Mouse (Mus musculus) brain, embryonic 18.5 days (tissue): Measurements from ENCODE around the gene Patj.
"Not testable (repeated sequence)": the region's sequence is repeated elsewhere in the genome, so short reads cannot be mapped to it uniquely, and the experiment has no call there.

Source experiments
- DNase-seq: peaks from one replicate; pipeline ENCODE4 v3.0.0-alpha.2; 2012; ENCODE audit warnings: low read depth, low spot score

The Patj gene

DNA sequence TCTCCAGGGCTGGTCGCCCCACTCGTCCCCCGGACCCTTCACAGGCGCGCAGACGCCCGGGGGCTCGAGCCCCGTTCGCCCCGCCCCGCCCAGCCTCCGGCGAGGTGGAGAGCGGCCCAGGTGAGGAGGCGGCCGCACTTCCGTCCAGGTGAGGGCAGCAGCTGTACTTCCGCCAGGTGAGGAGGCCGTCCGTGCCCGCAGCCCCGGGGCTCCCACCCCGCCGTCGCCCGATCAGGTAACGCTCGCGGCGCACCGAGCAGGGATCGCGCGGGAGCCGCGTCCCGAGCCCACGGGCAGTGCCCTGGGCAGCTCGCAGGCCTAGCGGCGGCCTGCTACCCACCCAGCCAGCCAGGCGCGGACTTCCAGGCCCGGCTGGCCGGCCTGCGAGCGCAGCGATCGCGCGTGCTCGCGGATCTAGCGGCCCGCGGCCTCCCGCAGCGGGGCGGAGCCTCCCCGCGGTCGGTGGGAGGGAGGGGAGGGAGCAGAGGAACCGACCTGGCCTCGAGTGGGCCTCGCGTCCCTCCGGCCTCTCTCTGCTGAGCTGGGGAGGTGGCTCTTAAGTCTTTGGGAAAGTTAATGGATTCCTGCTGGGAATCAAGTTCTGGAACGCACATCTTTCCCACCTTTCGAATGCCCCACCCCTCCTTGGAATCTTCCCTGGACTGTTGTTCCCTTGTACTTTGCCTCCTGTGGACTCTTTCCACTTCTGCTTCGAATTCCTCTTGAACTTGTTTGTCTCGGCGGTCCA is at the start of gene Patj:
Gene Patj (plus strand): TSS at position 96 of the 748 bp plus-strand sequence.
- no peak for DNase-seq

DNA sequence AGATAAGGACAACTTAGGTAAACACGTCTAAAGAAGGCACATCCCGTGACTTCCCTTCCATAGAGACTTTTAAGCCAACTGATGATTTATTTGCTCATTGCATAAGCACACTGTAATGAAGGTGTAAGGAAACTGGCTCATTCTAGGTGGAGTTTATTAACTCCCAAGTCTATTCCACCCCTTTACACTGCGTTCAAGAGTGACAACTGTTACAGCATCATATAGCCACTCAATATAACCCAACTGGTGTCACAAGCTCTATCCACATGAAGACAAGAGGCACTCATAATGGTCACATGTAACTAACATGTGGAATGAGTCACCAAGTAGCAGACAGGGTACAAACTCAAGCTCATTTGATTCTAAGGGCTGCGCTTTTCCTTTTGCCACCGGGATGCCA is 47.0 kb upstream of the Patj start:
- no peak for DNase-seq

DNA sequence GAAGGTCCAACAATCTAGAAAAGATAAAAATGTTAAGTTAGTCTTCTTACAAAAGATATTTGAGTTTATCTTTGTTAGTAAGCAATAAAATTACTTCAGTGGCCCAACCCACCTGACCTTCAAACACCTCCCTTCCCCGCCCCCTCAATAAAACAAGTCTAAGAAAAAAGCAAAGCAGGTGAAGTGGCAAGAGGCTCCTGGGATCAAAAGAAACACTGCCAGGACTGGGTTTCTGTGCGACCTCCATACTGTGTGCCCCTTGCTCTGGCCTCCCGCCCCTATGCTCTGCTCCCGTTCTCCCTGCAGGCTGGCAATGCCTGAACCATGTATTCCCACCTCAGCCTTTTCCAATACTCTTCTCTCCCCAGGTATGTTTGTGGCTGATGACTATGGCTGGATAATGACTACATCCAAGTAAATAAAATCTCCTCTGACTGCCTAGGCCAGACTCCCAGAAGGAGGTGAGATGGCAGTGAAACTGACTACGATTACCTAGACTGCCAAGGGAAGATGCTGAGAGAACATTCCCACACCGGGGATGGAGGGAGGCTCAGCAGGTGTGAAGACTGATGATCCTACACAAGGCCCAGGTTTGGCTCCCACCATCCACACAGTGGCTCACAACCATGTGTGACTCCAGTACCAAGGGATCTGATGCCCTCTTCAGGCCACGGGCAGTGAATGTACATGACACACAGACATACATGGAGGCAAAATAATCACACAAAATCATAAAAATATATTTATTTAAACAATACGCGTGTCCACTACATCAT is 37.4 kb upstream of the Patj start:
- no peak for DNase-seq

DNA sequence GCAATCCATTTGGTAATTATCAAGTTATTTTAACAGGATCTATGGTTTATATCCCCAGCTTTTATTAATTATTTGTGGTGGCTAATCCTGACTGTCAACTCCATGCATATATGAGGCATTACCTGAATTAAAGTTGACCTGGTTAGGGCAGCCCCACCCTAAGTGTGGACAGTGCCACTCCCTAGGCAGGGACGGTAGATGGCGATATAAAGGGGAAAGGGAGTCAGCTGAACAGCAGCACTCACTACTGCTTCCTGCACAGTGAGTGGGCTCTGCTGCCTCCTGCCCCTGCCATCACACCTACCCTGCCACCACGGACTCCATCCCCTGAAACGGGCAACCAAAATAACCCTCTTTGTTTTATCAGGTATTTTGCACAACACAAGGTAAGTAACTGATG is 20.2 kb upstream of the Patj start:
- no peak for DNase-seq

DNA sequence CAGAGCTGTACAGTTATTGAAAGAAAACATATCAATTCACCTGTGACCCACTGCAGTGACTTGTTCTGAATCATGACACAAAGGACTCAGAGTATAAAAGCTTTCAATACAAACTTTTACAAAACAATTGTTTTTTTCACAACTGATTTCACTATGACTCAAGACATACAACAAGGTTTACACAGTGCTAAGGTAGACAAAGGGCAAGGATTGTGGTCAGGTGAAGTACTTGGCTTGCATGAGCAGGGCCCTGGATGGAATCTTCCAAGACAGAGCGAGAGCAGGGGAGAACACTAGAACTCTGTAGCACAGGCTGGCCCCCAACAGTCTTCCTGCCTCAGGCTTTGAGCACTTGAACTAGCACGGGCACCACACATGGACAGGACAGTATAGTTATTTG is 18.6 kb upstream of the Patj start:
- DNase-seq, result no peak

DNA sequence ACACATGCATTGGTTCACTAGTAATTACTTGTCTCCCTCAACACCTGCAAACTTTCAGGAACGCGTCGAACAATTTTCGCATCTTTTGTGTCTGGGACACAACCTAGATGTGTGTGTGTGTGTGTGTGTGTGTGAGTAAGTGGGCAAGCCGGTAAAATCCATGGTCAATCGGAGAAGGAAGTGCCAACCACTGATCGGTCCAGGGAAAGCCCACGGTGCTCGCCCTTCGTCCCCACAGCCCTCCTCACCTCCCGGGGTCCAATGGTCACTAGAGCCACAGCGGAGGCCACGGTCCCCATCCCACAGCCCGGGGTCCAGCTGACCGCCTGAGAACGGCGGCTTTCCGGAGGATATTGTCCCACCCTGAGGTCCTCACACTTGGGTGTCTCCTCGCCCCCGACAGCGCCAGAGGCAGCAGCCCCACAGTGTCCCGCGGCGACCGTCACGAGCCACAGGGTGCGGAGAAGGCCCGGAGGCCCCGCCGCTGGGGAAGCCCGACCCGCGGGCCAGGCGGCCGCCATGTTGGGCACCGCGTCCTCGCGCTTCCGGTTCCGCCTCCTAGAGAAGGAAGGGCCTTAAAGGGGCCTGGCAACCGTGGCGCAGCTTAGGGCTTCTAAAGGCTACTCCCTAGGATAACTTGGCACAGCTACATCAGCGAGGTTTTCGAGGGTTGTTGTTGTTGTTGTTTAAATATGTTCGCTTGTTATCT is 12.7 kb upstream of the Patj start, which contains the start of gene Tm2d1:
Gene Tm2d1 (minus strand): TSS at position 591 of the 709 bp plus-strand sequence.
- DNase-seq, result peak; percentile 49

DNA sequence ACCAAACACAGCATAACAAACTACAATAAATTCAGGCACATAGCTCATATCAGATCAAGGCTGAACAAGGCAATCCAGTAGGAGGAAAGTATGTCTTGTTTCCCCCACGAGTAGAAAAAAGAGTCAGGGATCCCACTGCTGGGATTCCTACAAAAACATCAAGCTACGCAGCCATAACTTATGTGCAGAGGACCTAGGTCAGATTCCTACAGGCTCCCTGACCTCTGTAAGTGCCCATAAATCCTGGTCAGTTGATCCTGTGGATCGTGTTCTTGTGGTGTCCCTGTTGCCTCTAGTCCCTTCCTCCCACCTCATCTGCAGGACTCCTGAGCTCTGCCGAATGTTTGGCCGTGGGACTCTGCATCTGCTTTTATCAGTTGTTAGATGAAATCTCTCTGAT is 10.5 kb upstream of the Patj start:
- no peak for DNase-seq

DNA sequence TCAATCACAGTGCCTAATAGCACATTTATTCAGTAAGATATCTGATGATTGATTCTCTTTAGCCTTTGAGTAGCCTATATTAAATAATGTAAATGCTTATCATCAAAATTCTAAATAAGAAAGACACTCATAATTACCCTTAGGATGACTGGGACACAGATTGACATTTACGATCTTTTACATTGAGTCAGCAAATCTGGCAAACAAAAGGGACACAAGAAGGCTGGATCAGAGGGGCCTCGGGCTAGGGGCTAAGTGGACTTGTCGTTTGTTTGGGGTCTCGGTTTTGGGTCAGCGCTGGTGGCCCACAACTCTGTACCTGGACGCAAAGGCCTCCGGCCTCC is 267 bp upstream of the Patj start:
- no peak for DNase-seq

DNA sequence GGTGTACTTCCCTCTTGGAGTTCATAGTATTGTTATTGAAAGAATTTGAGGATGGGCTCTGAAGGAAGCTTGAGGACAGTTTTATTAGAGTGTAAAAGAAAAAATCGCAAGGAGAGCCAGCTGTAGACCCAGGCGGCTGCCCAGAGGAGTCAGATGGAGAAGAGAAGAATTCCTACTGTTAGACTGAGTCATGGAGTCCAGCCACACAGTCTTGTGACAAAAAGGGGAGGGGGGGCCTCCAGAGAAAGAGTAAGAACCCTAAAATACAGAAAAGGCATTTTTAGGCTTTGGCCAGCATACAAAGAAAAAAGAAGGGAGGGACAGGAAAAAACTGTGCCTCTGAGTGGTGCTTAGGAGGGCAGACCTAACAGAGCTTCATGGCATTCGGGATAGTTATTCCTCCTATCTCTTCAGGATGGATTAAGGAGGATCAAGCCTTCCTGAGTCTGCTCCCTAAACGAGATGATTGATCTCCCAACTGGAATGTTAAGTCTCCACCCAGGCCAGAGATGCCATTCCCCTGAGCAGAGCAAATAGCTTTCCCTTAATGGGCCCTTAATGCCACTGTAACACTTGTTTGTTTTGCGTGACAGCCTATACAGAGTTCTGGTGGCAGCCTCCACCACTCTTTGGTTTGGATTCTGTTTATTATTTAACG is 5.5 kb downstream of the Patj start:
- no peak for DNase-seq

DNA sequence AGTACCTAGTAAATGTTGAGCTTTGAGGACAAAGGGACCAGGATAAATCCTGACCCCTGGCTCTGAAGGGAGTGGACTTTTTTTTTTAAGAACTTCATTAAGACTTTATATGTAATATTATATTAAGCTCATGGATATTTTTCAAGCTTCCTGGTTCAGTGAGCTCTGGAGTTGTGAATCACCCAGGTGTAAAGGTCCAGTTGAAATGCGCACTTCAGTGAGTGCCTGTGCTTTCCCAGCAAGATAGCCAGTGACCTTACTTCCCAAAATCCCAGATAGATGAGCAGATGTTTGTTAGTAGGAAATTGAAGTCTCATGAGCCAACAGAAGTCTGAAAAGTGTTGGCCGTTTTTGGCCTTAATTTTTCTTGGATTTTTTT is 6.0 kb downstream of the Patj start:
- no peak for DNase-seq

DNA sequence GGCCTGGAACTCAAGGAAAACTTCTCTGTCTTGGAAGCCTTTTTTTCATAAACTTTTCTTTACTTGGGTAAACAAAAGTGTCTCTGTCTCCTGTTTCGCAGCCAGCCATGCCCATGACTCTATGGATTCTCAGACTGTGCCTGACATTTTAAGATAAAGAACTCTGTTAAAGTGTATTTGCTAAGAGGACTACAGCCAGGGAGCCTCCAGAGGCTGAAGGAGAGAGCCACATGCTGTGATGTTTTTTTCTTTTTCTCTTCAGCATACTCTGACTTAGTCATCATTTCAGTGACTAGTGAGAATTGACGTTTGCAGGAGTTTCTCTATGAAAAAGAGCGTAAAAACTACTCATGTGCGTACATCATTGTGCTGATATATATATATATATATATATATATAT is 7.9 kb downstream of the Patj start:
- no peak for DNase-seq

DNA sequence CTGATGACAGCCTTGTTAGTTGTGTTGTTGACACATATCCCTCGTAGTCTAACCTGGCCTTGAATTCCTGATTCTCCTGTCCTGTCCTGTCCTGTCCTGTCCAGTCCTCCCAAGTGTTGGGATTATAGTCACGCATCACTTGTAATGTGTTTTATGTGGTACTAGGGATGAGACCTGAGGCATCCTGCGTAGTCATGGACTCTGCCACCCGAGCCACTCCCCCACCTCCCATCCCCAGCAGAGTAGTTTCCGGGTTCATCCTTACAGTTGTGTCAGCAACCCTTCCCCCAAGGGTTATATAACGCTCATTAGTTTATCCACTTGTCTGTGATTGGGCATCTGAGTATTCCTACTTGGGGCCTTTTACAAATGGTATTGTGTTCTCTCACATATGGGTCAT is 8.8 kb downstream of the Patj start:
- no peak for DNase-seq

DNA sequence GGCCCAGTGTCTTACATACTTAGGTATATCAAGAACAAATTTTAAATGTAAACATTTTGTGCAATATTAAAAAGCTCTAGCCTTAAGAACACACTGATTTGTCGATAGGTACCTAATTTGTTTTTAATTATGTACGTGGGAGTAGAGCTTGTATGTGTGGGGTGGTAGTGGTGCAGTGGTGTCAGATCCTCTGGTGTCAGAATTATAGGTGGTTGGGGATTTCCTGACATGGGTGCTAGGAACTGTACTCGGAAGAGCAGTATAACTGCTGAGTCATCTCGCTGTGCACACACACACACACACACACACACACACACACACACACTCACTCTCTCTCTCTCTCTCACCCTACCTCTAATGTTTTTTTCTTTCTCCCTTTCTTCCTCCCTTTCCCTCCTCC is 12.9 kb downstream of the Patj start:
- DNase-seq, result no peak

DNA sequence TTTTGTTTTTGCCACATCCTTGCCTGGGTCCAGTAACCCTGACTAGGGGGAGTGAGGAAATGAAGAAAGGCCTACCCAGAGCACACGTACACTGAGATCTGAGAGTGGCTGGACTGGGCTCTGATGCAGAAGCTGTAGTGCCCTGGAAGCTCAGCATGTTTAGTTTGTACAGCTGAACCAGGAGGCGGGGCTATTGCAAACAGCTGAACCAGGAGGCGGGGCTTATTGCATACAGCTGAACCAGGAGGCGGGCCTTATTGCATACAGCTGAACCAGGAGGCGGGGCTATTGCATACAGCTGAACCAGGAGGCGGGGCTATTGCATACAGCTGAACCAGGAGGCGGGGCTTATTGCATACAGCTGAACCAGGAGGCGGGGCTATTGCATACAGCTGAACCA is 19.6 kb downstream of the Patj start:
- DNase-seq, result not testable (repeated sequence)

DNA sequence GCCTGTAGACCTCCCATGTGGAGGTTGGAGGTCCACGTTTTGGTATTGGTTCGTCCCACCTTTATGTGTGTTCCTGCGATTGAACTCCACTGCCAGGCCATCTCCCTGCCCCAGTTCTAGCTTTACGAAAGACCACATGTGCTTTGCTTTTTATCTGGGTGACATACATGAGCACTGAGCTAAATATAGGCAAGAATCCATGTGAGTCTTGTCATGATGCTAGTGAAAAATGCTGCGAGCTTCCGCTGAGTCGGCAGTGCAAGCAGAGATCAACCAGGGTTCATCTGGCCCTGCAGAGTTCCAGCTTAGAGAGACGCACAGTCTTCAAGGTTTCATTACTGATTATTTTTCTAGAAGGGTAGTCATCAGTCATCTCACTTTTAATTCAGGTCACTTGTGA is 32.8 kb downstream of the Patj start:
- DNase-seq, result no peak

DNA sequence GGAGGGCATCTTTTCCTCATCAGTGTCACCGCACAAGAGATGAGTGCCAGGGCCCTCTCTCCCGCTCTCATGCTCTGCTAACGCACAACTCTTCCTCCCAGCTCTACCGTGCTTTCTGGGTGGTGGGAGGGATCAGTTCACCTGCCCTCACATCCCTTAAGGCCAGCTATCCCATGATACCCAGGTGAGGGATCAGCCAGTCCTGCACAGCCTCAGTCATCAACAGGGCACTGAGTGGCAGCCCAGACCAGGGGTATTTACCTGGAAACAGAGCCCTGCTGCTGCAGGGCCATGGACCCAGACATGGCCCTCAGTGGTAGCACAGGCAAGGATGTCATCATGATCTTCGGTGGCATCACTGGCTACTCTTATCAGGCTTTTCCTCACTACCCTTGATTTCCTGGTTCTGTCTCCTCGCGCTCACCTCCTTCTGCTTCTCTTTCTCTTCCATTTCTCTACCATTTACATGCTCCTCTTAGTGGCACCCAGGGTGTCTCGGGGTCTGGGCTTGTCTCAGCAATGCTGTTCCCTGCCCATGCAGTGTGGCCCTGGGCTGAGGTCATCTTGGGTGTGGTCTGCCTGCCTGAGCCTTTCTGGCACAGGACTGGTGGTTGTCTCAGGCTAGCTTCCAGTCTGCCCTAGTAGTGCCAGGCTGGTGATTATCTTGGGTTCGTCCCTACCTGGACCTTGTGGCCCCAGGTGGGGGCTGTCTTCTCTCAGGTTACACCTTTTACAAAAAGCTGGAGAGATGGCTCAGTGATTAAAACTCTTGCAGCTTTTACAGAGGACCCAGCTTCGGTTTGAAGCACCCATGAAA is 40.3 kb downstream of the Patj start:
- no peak for DNase-seq

DNA sequence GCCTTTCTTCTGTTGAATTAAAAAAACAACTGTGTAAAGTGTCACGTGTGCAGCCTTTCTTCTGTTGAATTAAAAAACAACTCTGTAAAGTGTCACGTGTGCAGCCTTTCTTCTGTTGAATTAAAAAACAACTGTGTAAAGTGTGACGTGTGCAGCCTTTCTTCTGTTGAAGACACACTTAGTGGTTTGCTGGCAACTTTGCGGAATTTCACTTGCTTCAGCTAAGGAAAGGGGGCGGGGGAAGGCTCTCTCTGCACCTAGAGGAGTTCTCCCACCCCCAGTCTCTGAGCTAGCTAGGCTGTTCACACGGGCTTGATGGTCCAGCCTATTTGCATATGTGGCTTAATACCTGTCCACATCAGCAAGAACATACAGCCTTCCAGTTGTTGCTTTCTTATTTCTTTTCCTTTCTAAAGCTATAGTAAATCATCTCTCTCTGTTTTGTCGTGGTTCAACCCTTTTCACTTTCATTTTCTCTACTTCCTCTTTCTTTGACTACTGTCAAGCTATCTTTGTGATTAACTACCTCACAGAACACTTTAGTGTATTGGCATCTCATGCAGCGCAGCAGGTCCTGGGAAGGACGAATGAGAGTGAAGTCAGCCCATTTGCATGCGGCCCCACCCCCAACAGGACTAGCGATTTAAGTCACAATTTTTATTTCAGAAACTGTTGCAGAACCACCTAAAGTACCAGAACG is 41.2 kb downstream of the Patj start:
- DNase-seq, result no peak

DNA sequence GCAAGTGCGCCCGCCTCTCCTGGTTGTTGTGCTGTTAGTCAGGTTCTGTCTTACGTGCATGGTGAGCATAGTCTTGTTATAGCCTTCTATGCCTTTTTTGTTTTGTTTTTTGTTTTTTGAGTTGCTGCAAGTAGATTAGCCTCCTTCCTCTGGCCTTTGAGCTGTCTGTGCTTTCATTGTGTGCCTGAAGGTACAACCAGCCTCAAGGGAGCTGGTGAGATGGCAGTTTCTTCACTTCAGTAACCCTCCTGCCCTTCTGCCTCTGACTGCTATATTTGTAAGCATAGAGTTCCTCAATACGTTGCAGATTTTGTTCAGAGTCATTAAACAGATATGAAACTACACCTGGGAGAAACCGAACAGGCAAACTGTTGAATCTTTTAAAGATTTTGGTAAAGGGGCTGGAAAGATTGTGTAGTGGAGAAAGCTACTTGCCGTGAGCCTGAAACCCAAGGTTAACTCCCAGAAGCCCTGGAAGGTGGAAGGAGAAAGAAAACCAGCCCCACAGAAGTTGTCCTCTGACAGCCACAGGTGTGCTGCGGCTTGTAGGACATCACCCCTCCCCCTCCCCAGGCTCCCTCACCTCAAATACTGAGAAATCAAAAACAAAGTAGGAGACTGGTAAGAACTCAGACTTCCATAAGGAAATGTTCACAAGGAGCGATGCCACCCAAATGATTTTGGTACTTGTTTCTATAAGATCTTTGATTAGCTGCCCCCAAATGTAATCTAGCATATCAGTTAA is 43.8 kb downstream of the Patj start:
- no peak for DNase-seq

DNA sequence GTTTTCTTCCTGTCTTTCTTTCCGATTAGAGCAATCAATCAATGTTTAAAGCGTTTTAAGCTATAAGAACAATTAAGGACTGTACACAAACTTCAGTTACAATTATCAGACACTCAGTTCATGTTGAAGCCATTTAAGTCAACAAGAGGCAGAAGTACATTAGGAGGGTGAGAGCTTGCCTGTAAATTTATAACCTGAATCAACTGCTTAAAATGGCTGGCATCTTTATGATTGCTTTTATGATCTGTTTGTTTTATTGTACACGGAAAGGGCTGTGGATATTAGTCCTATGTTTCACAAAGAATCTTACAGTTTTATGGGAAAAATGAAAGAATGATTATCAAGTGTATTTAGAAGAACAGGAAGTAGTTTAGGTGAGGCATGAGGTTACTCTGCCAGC is 45.7 kb downstream of the Patj start:
- DNase-seq, result no peak
